Mouse (Mus musculus) lung, postnatal 0 days (tissue): ENCODE measurements around the gene Alg2.

Source experiments
- CTCF ChIP-seq: IDR thresholded peaks from 2 replicates; pipeline ENCODE4 v1.5.1; 2016; ENCODE audit warnings: antibody characterized with exemption, mild to moderate bottlenecking
- EP300 ChIP-seq: IDR thresholded peaks from 2 replicates; pipeline ENCODE4 v1.6.1; 2016; ENCODE audit warnings: antibody characterized with exemption, mild to moderate bottlenecking, control low read depth

GRCm38 (mm10) chr4:47480576-47480975, 6.4 kb upstream of the Alg2 start:
- TF ChIP-seq CTCF, result no peak
- no peak for TF ChIP-seq EP300
